Mouse (Mus musculus) bone marrow, adult 2 months (tissue): ENCODE data around the gene Tnip2.

Experiments
- CTCF ChIP-seq: fragments of 200-500 bp; IDR thresholded peaks from 2 replicates; pipeline ENCODE4 v1.5.1; 2011; ENCODE audit warnings: low read length, control low read depth; ENCODE audit not compliant: control insufficient read depth, insufficient read depth
- POLR2A ChIP-seq: fragments of 200-500 bp; IDR thresholded peaks from 2 replicates; pipeline ENCODE4 v1.6.1; 2011; ENCODE audit warnings: low read depth, mild to moderate bottlenecking, control low read depth, low read length, borderline replicate concordance; ENCODE audit not compliant: control insufficient read depth

DNA sequence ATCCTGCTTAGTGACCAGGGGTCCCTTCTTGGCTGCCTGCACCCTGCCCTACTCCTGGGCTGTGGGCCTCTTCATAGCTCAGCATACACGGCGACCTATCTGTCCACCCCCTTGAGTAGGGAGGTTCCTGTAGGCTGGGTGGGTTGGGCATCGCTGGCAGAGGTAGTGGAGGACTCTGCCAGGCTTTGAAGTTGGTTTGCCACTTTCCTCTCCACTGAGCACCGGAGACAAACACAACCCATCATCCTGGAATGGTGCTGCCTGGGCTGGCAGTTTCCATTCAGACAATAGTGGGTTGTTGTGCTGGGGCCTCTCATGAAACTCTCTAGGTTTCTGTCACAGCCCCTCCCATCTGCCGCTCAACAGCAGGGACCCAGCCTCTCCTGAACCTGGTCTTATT is 16.3 kb upstream of the Tnip2 start:
- no peak for TF ChIP-seq CTCF
- no peak for TF ChIP-seq POLR2A
